Mouse (Mus musculus): ENCODE data around the gene Barx2.

GRCm38 (mm10) chr9:31841108-31841815 is 72.0 kb downstream of the Barx2 start:
- no peak for TF ChIP-seq EP300 (IDR thresholded peaks at IDR 0.05; ENCODE audit: low read depth)
- TF ChIP-seq CTCF (IDR thresholded peaks at IDR 0.05; ENCODE audit: low read depth), result no peak

Measured in liver, postnatal 0 days (tissue).